Mouse (Mus musculus) urinary bladder, postnatal 14 days (tissue): ENCODE data around the gene Ssh3.
"Not testable (repeated sequence)": the region's sequence is repeated elsewhere in the genome, so short reads cannot be mapped to it uniquely, and the experiment has no call there.

Experiments used
- DNase-seq: peaks from one replicate; pipeline ENCODE4 v3.0.0; 2021; ENCODE audit warnings: low spot score

Ssh3 gene

GRCm38 (mm10) chr19:4296611-4297010 lies 27.6 kb upstream of the Ssh3 start:
- DNase-seq = no peak

GRCm38 (mm10) chr19:4295391-4295790 lies 26.4 kb upstream of the Ssh3 start:
- no peak for DNase-seq

- DNase-seq = peak; percentile 37
Observed at GRCm38 (mm10) chr19:4294381-4295097, 25.6 kb upstream of the Ssh3 start.

GRCm38 (mm10) chr19:4291161-4291560 lies 22.2 kb upstream of the Ssh3 start:
- no peak for DNase-seq

GRCm38 (mm10) chr19:4290749-4291148 lies 21.8 kb upstream of the Ssh3 start:
- no peak for DNase-seq

- DNase-seq = no peak
Observed at GRCm38 (mm10) chr19:4283653-4284052, 14.7 kb upstream of the Ssh3 start.

GRCm38 (mm10) chr19:4282898-4283553 lies 14.0 kb upstream of the Ssh3 start, which contains the start of gene Ankrd13d:
Ankrd13d (minus strand) TSS chr19:4283137.
- peak; percentile 85 for DNase-seq

- no peak for DNase-seq
Observed at GRCm38 (mm10) chr19:4280425-4280824, 11.4 kb upstream of the Ssh3 start.

- DNase-seq = no peak
Observed at GRCm38 (mm10) chr19:4279487-4279886, 10.5 kb upstream of the Ssh3 start.

GRCm38 (mm10) chr19:4270972-4271371 lies 2.0 kb upstream of the Ssh3 start:
- DNase-seq = no peak

GRCm38 (mm10) chr19:4270187-4270586 lies 1.2 kb upstream of the Ssh3 start:
- DNase-seq = no peak

- no peak for DNase-seq
Observed at GRCm38 (mm10) chr19:4265956-4266355, 3.0 kb downstream of the Ssh3 start.

GRCm38 (mm10) chr19:4264171-4264780 lies 4.7 kb downstream of the Ssh3 start:
- no peak for DNase-seq

GRCm38 (mm10) chr19:4263702-4264101 lies 5.3 kb downstream of the Ssh3 start:
- peak; percentile 55 for DNase-seq

- DNase-seq = no peak
Observed at GRCm38 (mm10) chr19:4262756-4263155, 6.2 kb downstream of the Ssh3 start.

- peak; percentile 61 for DNase-seq
Observed at GRCm38 (mm10) chr19:4261038-4261698, 7.8 kb downstream of the Ssh3 start.

- DNase-seq = no peak
Observed at GRCm38 (mm10) chr19:4257897-4258252, 11.1 kb downstream of the Ssh3 start.

GRCm38 (mm10) chr19:4257216-4257896 lies 11.6 kb downstream of the Ssh3 start:
- peak; percentile 94 for DNase-seq

- DNase-seq = no peak
Observed at GRCm38 (mm10) chr19:4255583-4256162, 13.3 kb downstream of the Ssh3 start.

GRCm38 (mm10) chr19:4254230-4254629 lies 14.8 kb downstream of the Ssh3 start:
- DNase-seq = no peak

- not testable (repeated sequence) for DNase-seq
Observed at GRCm38 (mm10) chr19:4248683-4249082, 20.3 kb downstream of the Ssh3 start.

- no peak for DNase-seq
Observed at GRCm38 (mm10) chr19:4247010-4247409, 22.0 kb downstream of the Ssh3 start.
